Mouse (Mus musculus): ENCODE results near the gene Immp2l.

DNA sequence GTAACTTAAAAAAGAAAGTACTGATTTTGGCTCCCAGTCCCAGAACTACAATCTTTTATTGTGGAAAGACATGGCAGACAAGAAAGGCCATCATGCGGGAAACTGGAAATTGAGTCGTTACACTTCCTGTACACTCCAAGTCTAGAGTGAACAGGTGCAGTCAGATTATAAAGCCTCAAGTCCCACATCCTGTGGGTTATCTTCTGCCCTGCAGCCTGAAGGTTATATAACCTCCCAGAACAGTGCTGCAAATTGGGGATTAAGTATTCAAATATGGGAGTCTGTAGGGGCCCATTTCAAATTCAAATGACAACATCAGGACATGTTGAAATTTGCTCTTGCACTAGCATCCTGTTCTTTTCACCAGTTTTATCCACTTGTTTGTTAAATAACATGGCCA is 301.9 kb downstream of the Immp2l start:
- TF ChIP-seq CTCF (IDR thresholded peaks at IDR 0.05; ENCODE audit: low read depth, low read length): no peak
- TF ChIP-seq POLR2A (IDR thresholded peaks at IDR 0.05; ENCODE audit: extremely low read depth, insufficient read depth, low read length): no peak

All from liver, adult 2 months (tissue).